Mouse (Mus musculus): ENCODE measurements around the gene Mrpl57.

DNA sequence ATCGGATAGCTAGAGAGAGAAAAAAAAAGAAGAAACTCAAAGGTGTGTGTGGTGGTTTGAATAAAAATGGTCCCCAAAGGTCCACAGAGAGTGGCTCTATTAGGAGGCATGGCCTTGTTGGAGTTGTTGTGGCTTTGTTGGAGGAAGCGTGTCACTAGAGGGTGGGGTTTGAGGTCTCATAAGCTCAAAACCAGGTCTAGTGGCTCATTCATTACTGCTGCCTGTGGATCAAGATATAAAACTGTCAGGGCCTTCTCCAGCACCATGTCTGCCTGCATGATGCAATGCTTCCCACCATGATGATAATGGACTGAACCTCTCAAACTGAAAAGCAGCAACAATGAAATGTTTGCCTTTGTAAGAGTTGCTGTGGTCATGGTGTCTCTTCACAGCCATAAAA, 32.6 kb downstream of the Mrpl57 start:
- TF ChIP-seq CTCF (IDR thresholded peaks at IDR 0.05; ENCODE audit: low read depth) (no peak), EP300 (optimal IDR thresholded peaks at IDR 0.05) (no peak)
